Mouse (Mus musculus): ENCODE results near the gene Disp1. TPM values are rescaled to one million over a fixed set of nuclear protein-coding genes. Genes with fewer than 3 reads are reported as not detected.

Gene Disp1
- polyA plus RNA-seq, 1 experiment from 2014 or later, result 5.5 TPM

GRCm38 (mm10) chr1:183163512-183164189 is 57.7 kb downstream of the Disp1 start:
- Histone ChIP-seq H3K9me3 (replicated peaks; ENCODE audit: control insufficient read depth, low read length) (no peaks in the 10 kb centered on the region), H3K4me3 (ENCODE audit: low read depth, low read length) (no peak overlapping the region), H3K27ac (ENCODE audit: low read depth, low read length) (no peak overlapping the region), H3K36me3 (ENCODE audit: control insufficient read depth, insufficient read depth, low read length) (no peaks in the 10 kb centered on the region), H3K27me3 (replicated peaks; ENCODE audit: control insufficient read depth, insufficient read depth, low read length) (no peaks in the 10 kb centered on the region), H3K4me2 (ENCODE audit: low read length) (no peak overlapping the region), H3K9ac (ENCODE audit: low read length) (no peak overlapping the region), H3K4me1 (ENCODE audit: control insufficient read depth, insufficient read depth, low read length) (no peaks in the 10 kb centered on the region)
- DNase-seq (ENCODE audit: low spot score) (no peak), ATAC-seq (no peak)
- WGBS, result 91% methylated on average over 5 of the region's 5 CpGs

DNA sequence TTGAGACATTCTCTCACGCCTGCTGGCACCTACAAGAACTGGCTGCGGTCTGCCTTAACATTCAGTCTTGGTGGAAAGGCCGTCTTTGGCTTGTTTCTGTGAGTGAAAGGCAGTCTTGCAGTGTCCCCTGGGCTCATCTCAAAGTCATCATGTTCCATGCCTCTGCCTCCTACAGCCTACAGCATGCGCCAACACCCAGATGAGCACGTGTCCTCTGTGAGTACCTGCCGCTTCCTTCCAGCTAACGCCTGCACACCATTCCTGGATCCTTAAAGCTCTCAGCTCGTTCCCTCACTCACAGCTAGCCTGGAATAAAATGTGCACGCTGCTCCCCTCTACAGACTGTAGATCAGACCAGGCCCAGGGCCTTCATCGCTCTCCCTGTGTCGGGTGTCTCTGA is 60.3 kb downstream of the Disp1 start:
- Histone ChIP-seq H3K36me3 (ENCODE audit: control insufficient read depth, insufficient read depth, low read length) (no peaks in the 10 kb centered on the region), H3K9me3 (replicated peaks; ENCODE audit: control insufficient read depth, low read length) (no peaks in the 10 kb centered on the region), H3K4me1 (ENCODE audit: control insufficient read depth, insufficient read depth, low read length) (no peaks in the 10 kb centered on the region), H3K4me2 (ENCODE audit: low read length) (no peak overlapping the region), H3K4me3 (ENCODE audit: low read depth, low read length) (no peak overlapping the region), H3K27me3 (replicated peaks; ENCODE audit: control insufficient read depth, insufficient read depth, low read length) (no peaks in the 10 kb centered on the region), H3K27ac (ENCODE audit: low read depth, low read length) (no peak overlapping the region), H3K9ac (ENCODE audit: low read length) (no peak overlapping the region)
- WGBS, result 85% methylated on average over 11 of the region's 11 CpGs
- DNase-seq (ENCODE audit: low spot score) (no peak), ATAC-seq (no peak)

DNA sequence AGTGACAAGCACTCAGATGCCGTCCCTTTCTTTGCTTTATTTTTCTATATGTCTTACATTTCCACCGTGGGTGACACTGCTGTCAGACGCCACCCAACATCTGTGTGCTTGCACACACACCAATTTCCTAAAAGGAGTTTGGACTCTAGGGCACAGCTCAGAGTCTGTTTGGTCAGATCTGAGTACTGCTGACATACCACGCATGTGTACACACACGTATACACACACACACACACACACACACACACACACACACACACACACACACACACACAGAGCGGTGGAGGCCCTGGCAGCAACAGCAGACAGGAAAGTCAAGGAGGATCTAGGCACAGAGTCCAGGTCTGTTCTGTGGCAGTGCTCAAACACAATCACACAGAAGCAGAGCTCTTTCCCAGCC is 61.1 kb downstream of the Disp1 start:
- Histone ChIP-seq H3K36me3 (ENCODE audit: control insufficient read depth, insufficient read depth, low read length) (no peaks in the 10 kb centered on the region), H3K9ac (ENCODE audit: low read length) (no peak overlapping the region), H3K4me3 (ENCODE audit: low read depth, low read length) (no peak overlapping the region), H3K27me3 (replicated peaks; ENCODE audit: control insufficient read depth, insufficient read depth, low read length) (no peaks in the 10 kb centered on the region), H3K4me2 (ENCODE audit: low read length) (no peak overlapping the region), H3K4me1 (ENCODE audit: control insufficient read depth, insufficient read depth, low read length) (no peaks in the 10 kb centered on the region), H3K9me3 (replicated peaks; ENCODE audit: control insufficient read depth, low read length) (no peaks in the 10 kb centered on the region), H3K27ac (ENCODE audit: low read depth, low read length) (no peak overlapping the region)
- ATAC-seq (no peak), DNase-seq (ENCODE audit: low spot score) (no peak)
- WGBS, result 89% methylated on average over 6 of the region's 6 CpGs

DNA sequence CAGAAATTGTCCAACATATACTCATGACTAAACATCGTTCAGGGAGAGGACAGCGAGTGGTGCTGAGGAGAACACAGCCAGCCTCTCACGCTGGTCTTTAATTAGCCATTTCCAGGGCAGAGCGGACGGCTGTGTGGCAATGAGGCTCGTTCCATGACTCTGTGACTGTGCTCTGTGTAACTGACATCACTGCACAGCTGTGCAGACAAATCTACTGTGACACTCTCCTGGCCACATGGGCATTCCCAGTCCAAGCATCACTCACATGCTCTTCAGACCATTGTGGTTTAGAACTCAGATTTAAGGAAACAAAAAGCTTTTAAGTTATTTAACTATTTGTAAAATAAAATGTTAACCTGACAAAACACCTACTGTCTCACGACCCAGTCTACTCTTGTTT is 62.1 kb downstream of the Disp1 start:
- Histone ChIP-seq H3K4me1 (ENCODE audit: control insufficient read depth, insufficient read depth, low read length) (no peaks in the 10 kb centered on the region), H3K9ac (ENCODE audit: low read length) (no peak overlapping the region), H3K27me3 (replicated peaks; ENCODE audit: control insufficient read depth, insufficient read depth, low read length) (no peaks in the 10 kb centered on the region), H3K27ac (ENCODE audit: low read depth, low read length) (no peak overlapping the region), H3K4me3 (ENCODE audit: low read depth, low read length) (no peak overlapping the region), H3K4me2 (ENCODE audit: low read length) (no peak overlapping the region), H3K36me3 (ENCODE audit: control insufficient read depth, insufficient read depth, low read length) (no peaks in the 10 kb centered on the region), H3K9me3 (replicated peaks; ENCODE audit: control insufficient read depth, low read length) (no peaks in the 10 kb centered on the region)
- WGBS, result 72% methylated on average over 7 of the region's 7 CpGs
- ATAC-seq, result no peak
- DNase-seq (ENCODE audit: low spot score), result no peak

DNA sequence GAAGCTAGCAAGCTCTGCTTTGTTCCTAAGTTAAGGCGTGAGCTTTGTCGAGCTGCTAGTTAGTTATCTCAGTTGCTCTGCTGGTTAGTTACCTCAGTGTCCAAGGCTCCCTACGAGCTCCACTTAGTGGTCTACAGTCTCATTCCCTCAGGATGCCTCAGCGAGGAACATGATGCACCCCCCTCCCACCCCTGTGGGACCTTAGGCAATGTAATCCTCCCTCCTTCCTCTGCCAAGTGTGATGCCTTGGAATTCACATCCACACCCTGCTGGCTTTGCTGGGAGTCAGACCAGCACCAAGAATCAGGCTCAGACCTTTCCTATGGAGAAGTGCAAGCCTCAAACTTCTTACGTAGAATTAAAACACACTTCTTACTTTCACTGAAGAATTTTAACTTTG is 65.7 kb downstream of the Disp1 start:
- WGBS, result 81% methylated on average over 5 of the region's 5 CpGs
- no peak overlapping the region for H3K27ac ChIP-seq (ENCODE audit: low read depth, low read length)
- H3K36me3 ChIP-seq (ENCODE audit: control insufficient read depth, insufficient read depth, low read length), result no peaks in the 10 kb centered on the region
- peaks cover 2% of the 10 kb centered on the region; the same call in 1 of the 2 replicates for H3K4me1 ChIP-seq (ENCODE audit: control insufficient read depth, insufficient read depth, low read length)
- ATAC-seq (no peak), DNase-seq (ENCODE audit: low spot score) (no peak)
- H3K9ac ChIP-seq (ENCODE audit: low read length), result no peak overlapping the region
- H3K4me2 ChIP-seq (ENCODE audit: low read length), result no peak overlapping the region
- no peaks in the 10 kb centered on the region for H3K9me3 ChIP-seq (replicated peaks; ENCODE audit: control insufficient read depth, low read length)
- no peaks in the 10 kb centered on the region for H3K27me3 ChIP-seq (replicated peaks; ENCODE audit: control insufficient read depth, insufficient read depth, low read length)
- no peak overlapping the region for H3K4me3 ChIP-seq (ENCODE audit: low read depth, low read length)

DNA sequence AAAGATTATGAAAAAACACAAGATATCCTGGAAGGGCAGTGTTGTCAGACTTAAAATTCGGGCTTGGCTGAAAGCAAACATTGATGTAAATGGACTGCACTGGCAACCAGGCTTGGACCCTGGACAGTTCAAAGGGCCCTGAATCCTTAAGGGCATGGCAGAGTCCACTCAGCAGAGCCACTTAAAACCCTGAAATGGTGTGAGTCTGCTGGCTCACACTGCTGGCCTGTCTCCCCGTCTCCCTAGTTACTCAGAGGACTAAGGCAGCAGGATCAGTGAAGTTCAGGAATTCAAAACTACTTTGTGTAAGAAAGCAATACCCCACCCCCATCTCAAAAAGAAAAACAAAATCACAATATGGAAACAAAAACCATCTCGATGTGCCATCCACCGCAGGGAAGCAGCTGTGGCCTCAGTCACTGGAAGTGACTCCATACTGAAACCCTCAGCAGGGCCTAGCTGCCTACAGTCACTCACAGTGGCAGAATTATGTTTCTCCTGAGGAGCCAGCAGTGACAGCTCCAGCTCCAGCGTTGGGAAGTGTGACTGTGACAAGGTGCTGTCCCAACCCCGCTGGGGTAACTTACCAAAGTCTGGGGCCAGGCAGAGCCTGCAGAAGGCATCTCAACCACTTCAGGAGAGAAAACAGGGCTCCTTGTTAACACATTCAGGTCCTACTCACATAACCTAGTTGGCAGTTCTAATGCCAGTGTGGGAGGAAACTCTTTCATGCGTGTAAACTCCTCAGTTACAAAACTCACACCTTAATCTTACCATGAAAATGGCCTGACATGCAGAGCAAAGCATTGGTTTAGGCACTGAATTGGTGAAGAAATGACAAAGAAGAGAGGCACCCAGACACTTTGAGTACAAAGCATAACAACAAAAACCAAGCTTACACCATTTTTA is 66.8 kb downstream of the Disp1 start:
- DNase-seq (ENCODE audit: low spot score) (no peak), ATAC-seq (no peak)
- H3K36me3 ChIP-seq (ENCODE audit: control insufficient read depth, insufficient read depth, low read length), result no peaks in the 10 kb centered on the region
- H3K4me1 ChIP-seq (ENCODE audit: control insufficient read depth, insufficient read depth, low read length), result peaks cover 9% of the 10 kb centered on the region
- H3K4me2 ChIP-seq (ENCODE audit: low read length), result no peak overlapping the region
- no peak overlapping the region for H3K27ac ChIP-seq (ENCODE audit: low read depth, low read length)
- H3K4me3 ChIP-seq (ENCODE audit: low read depth, low read length), result no peak overlapping the region
- H3K9ac ChIP-seq (ENCODE audit: low read length), result no peak overlapping the region
- 54% methylated on average over 7 of the region's 7 CpGs for WGBS
- H3K27me3 ChIP-seq (replicated peaks; ENCODE audit: control insufficient read depth, insufficient read depth, low read length), result no peaks in the 10 kb centered on the region
- H3K9me3 ChIP-seq (replicated peaks; ENCODE audit: control insufficient read depth, low read length), result no peaks in the 10 kb centered on the region

- no peak overlapping the region for H3K27ac ChIP-seq (ENCODE audit: low read depth, low read length)
- no peak overlapping the region for H3K4me2 ChIP-seq (ENCODE audit: low read length)
- DNase-seq (ENCODE audit: low spot score) (no peak), ATAC-seq (no peak)
- H3K9me3 ChIP-seq (replicated peaks; ENCODE audit: control insufficient read depth, low read length), result no peaks in the 10 kb centered on the region
- no peak overlapping the region for H3K9ac ChIP-seq (ENCODE audit: low read length)
- peaks cover 9% of the 10 kb centered on the region for H3K4me1 ChIP-seq (ENCODE audit: control insufficient read depth, insufficient read depth, low read length)
- no peak overlapping the region for H3K4me3 ChIP-seq (ENCODE audit: low read depth, low read length)
- H3K27me3 ChIP-seq (replicated peaks; ENCODE audit: control insufficient read depth, insufficient read depth, low read length), result no peaks in the 10 kb centered on the region
- no peaks in the 10 kb centered on the region for H3K36me3 ChIP-seq (ENCODE audit: control insufficient read depth, insufficient read depth, low read length)
- WGBS, result 97% methylated on average over 4 of the region's 4 CpGs
Measured at GRCm38 (mm10) chr1:183153354-183153753, 68.0 kb downstream of the Disp1 start.

GRCm38 (mm10) chr1:183151510-183152319 is 69.6 kb downstream of the Disp1 start:
- Histone ChIP-seq H3K4me1 (ENCODE audit: control insufficient read depth, insufficient read depth, low read length) (peaks cover 9% of the 10 kb centered on the region), H3K4me2 (ENCODE audit: low read length) (no peak overlapping the region), H3K27ac (ENCODE audit: low read depth, low read length) (no peak overlapping the region), H3K9me3 (replicated peaks; ENCODE audit: control insufficient read depth, low read length) (no peaks in the 10 kb centered on the region), H3K4me3 (ENCODE audit: low read depth, low read length) (no peak overlapping the region), H3K9ac (ENCODE audit: low read length) (no peak overlapping the region), H3K36me3 (ENCODE audit: control insufficient read depth, insufficient read depth, low read length) (no peaks in the 10 kb centered on the region), H3K27me3 (replicated peaks; ENCODE audit: control insufficient read depth, insufficient read depth, low read length) (no peaks in the 10 kb centered on the region)
- ATAC-seq (no peak), DNase-seq (ENCODE audit: low spot score) (no peak)
- WGBS, result 83% methylated on average over 12 of the region's 12 CpGs

All from forebrain, embryonic 14.5 days (tissue).